Mouse (Mus musculus): ENCODE results near the gene Klk15.

The Klk15 gene

GRCm38 (mm10) chr7:43985657-43986056, 52.1 kb downstream of the Klk15 start:
- no peak for DNase-seq
